ENCODE assay signal across 8 mouse cellular contexts in the genomic region with DNA sequence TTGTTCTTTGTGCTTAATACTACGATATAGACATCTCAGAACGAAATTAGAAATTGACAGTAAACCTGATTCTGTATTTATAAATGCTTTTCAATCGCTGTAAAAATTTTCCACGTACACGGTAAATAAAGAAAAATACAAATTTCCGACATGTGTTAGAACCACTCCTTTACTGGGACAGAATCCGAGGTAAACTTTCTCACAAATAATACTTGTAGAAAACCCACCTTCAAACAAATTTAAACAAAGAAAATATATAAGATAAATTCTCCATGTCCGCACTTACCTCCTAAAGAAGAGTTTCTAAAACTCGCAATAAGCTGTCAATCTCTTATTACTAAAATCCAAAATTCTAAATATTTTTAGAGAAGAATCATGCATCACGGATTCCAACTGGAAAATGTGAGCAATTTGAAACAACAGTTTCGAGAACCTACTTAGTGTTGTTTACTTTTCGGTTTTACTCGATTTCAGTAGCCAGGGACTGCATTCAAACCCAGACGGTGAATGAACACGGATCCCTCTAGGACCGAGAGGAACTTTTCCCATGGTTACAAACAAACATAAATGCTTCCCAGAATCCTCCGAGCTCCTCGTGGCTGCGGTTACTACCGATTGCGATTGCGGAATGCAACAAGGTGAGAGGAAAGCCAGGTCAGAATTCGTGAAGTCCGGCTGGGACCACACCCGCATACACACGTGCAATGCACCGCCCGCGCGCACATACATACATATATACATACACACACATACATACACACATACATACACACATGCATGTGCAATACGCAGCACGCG. TPM values are rescaled to one million over a fixed set of nuclear protein-coding genes. Genes with fewer than 3 reads are reported as not detected.
DNase-seq lines count a peak whose midpoint lies in the region; ATAC-seq and TF ChIP-seq lines count a peak whose summit lies in the region.

No protein-coding gene starts in this region.

- peak overlapping the region; percentile 84 for H3K27ac ChIP-seq in forebrain, embryonic 10.5 days
- H3K27ac ChIP-seq in heart, embryonic 15.5 days, result peak overlapping the region; percentile 86
- peak overlapping the region; percentile 91 for H3K27ac ChIP-seq in liver, embryonic 13.5 days
- H3K27ac ChIP-seq in stomach, embryonic 16.5 days (ENCODE audit: low read length), result peak overlapping the region; percentile 49; the same call in 1 of the 2 replicates

- H3K4me3 ChIP-seq in E14TG2a.4 (replicated peaks; ENCODE audit: low read length), result peak overlapping the region; percentile 97
- H3K4me3 ChIP-seq in forebrain, embryonic 10.5 days, result peak overlapping the region; percentile 78
- peak overlapping the region; percentile 98 for H3K4me3 ChIP-seq in heart, embryonic 15.5 days
- H3K4me3 ChIP-seq in liver, embryonic 13.5 days (replicated peaks), result peak overlapping the region; percentile 85
- H3K4me3 ChIP-seq in stomach, embryonic 16.5 days (replicated peaks; ENCODE audit: low read length), result peak overlapping the region; percentile 81

- TF ChIP-seq CTCF in E14TG2a.4 (conservative IDR thresholded peaks at IDR 0.05; ENCODE audit: low read length), result no peak

- peak; percentile 86 for ATAC-seq in heart, embryonic 15.5 days (replicated peaks; ENCODE audit: insufficient number of reproducible peaks, insufficient read depth, low FRiP score, low read depth)
- peak; percentile 66 for ATAC-seq in liver, embryonic 13.5 days (ENCODE audit: low read depth)
- ATAC-seq in stomach, embryonic 16.5 days (ENCODE audit: insufficient read depth, low FRiP score), result peak; percentile 87

- H3K36me3 ChIP-seq in E14TG2a.4 (ENCODE audit: insufficient read depth, low read length), result no peaks in the 10 kb centered on the region
- H3K36me3 ChIP-seq in forebrain, embryonic 10.5 days (replicated peaks), result peaks cover 19% of the 10 kb centered on the region
- peaks cover 3% of the 10 kb centered on the region; the same call in 1 of the 2 replicates for H3K36me3 ChIP-seq in heart, embryonic 15.5 days
- H3K36me3 ChIP-seq in liver, embryonic 13.5 days, result peaks cover 13% of the 10 kb centered on the region; the same call in 1 of the 2 replicates
- no peaks in the 10 kb centered on the region for H3K36me3 ChIP-seq in stomach, embryonic 16.5 days (ENCODE audit: control insufficient read depth, insufficient read depth, low read length)

- peak overlapping the region; percentile 93 for H3K4me2 ChIP-seq in heart, embryonic 15.5 days
- peak overlapping the region; percentile 83 for H3K4me2 ChIP-seq in liver, embryonic 13.5 days
- peak overlapping the region; percentile 69 for H3K4me2 ChIP-seq in stomach, embryonic 16.5 days (ENCODE audit: low read depth, low read length)

- peak overlapping the region; percentile 84 for H3K9ac ChIP-seq in heart, embryonic 15.5 days
- H3K9ac ChIP-seq in liver, embryonic 13.5 days, result peak overlapping the region; percentile 94
- peak overlapping the region; percentile 73 for H3K9ac ChIP-seq in stomach, embryonic 16.5 days (ENCODE audit: low read length)

- no peaks in the 10 kb centered on the region for H3K27me3 ChIP-seq in E14TG2a.4 (ENCODE audit: insufficient read depth, low read length)
- H3K27me3 ChIP-seq in forebrain, embryonic 10.5 days (ENCODE audit: poor library complexity, severe bottlenecking), result no peaks in the 10 kb centered on the region
- H3K27me3 ChIP-seq in heart, embryonic 15.5 days, result no peaks in the 10 kb centered on the region
- H3K27me3 ChIP-seq in liver, embryonic 13.5 days, result no peaks in the 10 kb centered on the region
- H3K27me3 ChIP-seq in stomach, embryonic 16.5 days (ENCODE audit: control insufficient read depth, insufficient read depth, low read length), result no peaks in the 10 kb centered on the region

- H3K9me3 ChIP-seq in E14TG2a.4 (ENCODE audit: low read length), result no peaks in the 10 kb centered on the region
- no peaks in the 10 kb centered on the region for H3K9me3 ChIP-seq in forebrain, embryonic 10.5 days
- no peaks in the 10 kb centered on the region for H3K9me3 ChIP-seq in heart, embryonic 15.5 days (replicated peaks)
- H3K9me3 ChIP-seq in liver, embryonic 13.5 days (replicated peaks), result no peaks in the 10 kb centered on the region
- H3K9me3 ChIP-seq in stomach, embryonic 16.5 days (replicated peaks; ENCODE audit: control insufficient read depth, low read length), result no peaks in the 10 kb centered on the region

- WGBS in forebrain, embryonic 10.5 days, result 1% methylated on average over 33 of the region's 33 CpGs
- under 1% methylated on average over 33 of the region's 33 CpGs for WGBS in heart, embryonic 15.5 days
- WGBS in liver, embryonic 13.5 days (ENCODE audit: insufficient replicate concordance), result under 1% methylated on average over 33 of the region's 33 CpGs
- under 1% methylated on average over 33 of the region's 33 CpGs for WGBS in stomach, embryonic 16.5 days

- H3K4me1 ChIP-seq in E14TG2a.4 (replicated peaks; ENCODE audit: low read depth, low read length), result peaks cover 38% of the 10 kb centered on the region
- peaks cover 11% of the 10 kb centered on the region for H3K4me1 ChIP-seq in forebrain, embryonic 10.5 days
- peaks cover 18% of the 10 kb centered on the region for H3K4me1 ChIP-seq in heart, embryonic 15.5 days (replicated peaks)
- peaks cover 41% of the 10 kb centered on the region for H3K4me1 ChIP-seq in liver, embryonic 13.5 days (replicated peaks)
- H3K4me1 ChIP-seq in stomach, embryonic 16.5 days (ENCODE audit: control insufficient read depth, insufficient read depth, low read length), result no peaks in the 10 kb centered on the region

- peak; percentile 74 for DNase-seq in c-Kit-positive CD71-positive TER-119-negative erythroid progenitor cells, embryonic 14.5 days (ENCODE audit: low read depth)
- peak; percentile 79 for DNase-seq in forebrain, embryonic 10.5 days (ENCODE audit: extremely low spot score, low spot score)
- DNase-seq in kidney, postnatal 14 days, result peak; percentile 83
- DNase-seq in liver, embryonic 13.5 days, result peak; percentile 66
- peak; percentile 23 to 33 for DNase-seq in natural killer cell, adult 2 months (ENCODE audit: low spot score in 2 of 2)

RNA-seq across cellular contexts. Expression of gene Atf6, which starts 0.7 kb away (rescaled TPM):
- polyA plus RNA-seq in forebrain, embryonic 10.5 days (2016; fragmentation: Nextera tagmentation; extraction: Ambion mirVana), result 7.1 and 8.4 TPM in 2 replicates
- 9.8 and 10.2 TPM in 2 replicates for polyA plus RNA-seq in heart, embryonic 15.5 days (2015; fragmentation: Nextera tagmentation; extraction: Ambion mirVana)
- 6.1 and 7.9 TPM in 2 replicates for polyA plus RNA-seq in liver, embryonic 13.5 days (2015; fragmentation: Nextera tagmentation; extraction: Ambion mirVana)
- polyA plus RNA-seq in stomach, embryonic 16.5 days (2015; fragmentation: Nextera tagmentation; extraction: Ambion mirVana), result 9.8 and 10.0 TPM in 2 replicates

RNA-seq across cellular contexts. Expression of gene Gm26620, which starts 16.6 kb away (rescaled TPM):
- 0.19 and 0.39 TPM in 2 replicates for polyA plus RNA-seq in forebrain, embryonic 10.5 days (2016; fragmentation: Nextera tagmentation; extraction: Ambion mirVana)
- 0.62 and 0.84 TPM in 2 replicates for polyA plus RNA-seq in heart, embryonic 15.5 days (2015; fragmentation: Nextera tagmentation; extraction: Ambion mirVana)
- 0.24 and 0.44 TPM in 2 replicates for polyA plus RNA-seq in liver, embryonic 13.5 days (2015; fragmentation: Nextera tagmentation; extraction: Ambion mirVana)
- polyA plus RNA-seq in stomach, embryonic 16.5 days (2015; fragmentation: Nextera tagmentation; extraction: Ambion mirVana), result 1.4 and 1.8 TPM in 2 replicates

RNA-seq across cellular contexts. Expression of gene Dusp12, which starts 17.0 kb away (rescaled TPM):
- polyA plus RNA-seq in forebrain, embryonic 10.5 days (2016; fragmentation: Nextera tagmentation; extraction: Ambion mirVana), result 30.9 and 33.2 TPM in 2 replicates
- 23.0 TPM in 2 replicates for polyA plus RNA-seq in heart, embryonic 15.5 days (2015; fragmentation: Nextera tagmentation; extraction: Ambion mirVana)
- polyA plus RNA-seq in liver, embryonic 13.5 days (2015; fragmentation: Nextera tagmentation; extraction: Ambion mirVana), result 23.8 TPM in 2 replicates
- 33.1 and 38.3 TPM in 2 replicates for polyA plus RNA-seq in stomach, embryonic 16.5 days (2015; fragmentation: Nextera tagmentation; extraction: Ambion mirVana)

RNA-seq across cellular contexts. Expression of gene Fcrlb, which starts 44.4 kb away (rescaled TPM):
- polyA plus RNA-seq in forebrain, embryonic 10.5 days (2016; fragmentation: Nextera tagmentation; extraction: Ambion mirVana), result not detected in 2 replicates
- polyA plus RNA-seq in heart, embryonic 15.5 days (2015; fragmentation: Nextera tagmentation; extraction: Ambion mirVana), result 0.14 TPM in 1 of 2 replicates, not detected in the other
- not detected in 2 replicates for polyA plus RNA-seq in liver, embryonic 13.5 days (2015; fragmentation: Nextera tagmentation; extraction: Ambion mirVana)
- polyA plus RNA-seq in stomach, embryonic 16.5 days (2015; fragmentation: Nextera tagmentation; extraction: Ambion mirVana), result not detected in 2 replicates

RNA-seq across cellular contexts. Expression of gene Fcrla, which starts 59.1 kb away (rescaled TPM):
- not detected in 2 replicates for polyA plus RNA-seq in forebrain, embryonic 10.5 days (2016; fragmentation: Nextera tagmentation; extraction: Ambion mirVana)
- 0.09 and 0.22 TPM in 2 replicates for polyA plus RNA-seq in heart, embryonic 15.5 days (2015; fragmentation: Nextera tagmentation; extraction: Ambion mirVana)
- 0.24 and 0.36 TPM in 2 replicates for polyA plus RNA-seq in liver, embryonic 13.5 days (2015; fragmentation: Nextera tagmentation; extraction: Ambion mirVana)
- 0.15 TPM in 1 of 2 replicates, not detected in the other for polyA plus RNA-seq in stomach, embryonic 16.5 days (2015; fragmentation: Nextera tagmentation; extraction: Ambion mirVana)

Comparison
In these comparisons a context has a peak if more than half of its experiments do, and no peak if none do; other contexts are left out.
1. Peak in every context shown above with its lines: DNase-seq, ATAC-seq, H3K4me3 ChIP-seq and H3K27ac ChIP-seq.
2. DNase-seq: peak in every context shown above with its lines; median percentile 83 in kidney, postnatal 14 days; 79 in forebrain, embryonic 10.5 days; 74 in c-Kit-positive CD71-positive TER-119-negative erythroid progenitor cells, embryonic 14.5 days; 66 in liver, embryonic 13.5 days; 28 in natural killer cell, adult 2 months.